Mouse (Mus musculus) heart, postnatal 14 days (tissue): ENCODE measurements around the gene Ms4a14. TPM values are rescaled to one million over a fixed set of nuclear protein-coding genes. Genes with fewer than 3 reads are reported as not detected.
"Not testable (repeated sequence)": the region's sequence is repeated elsewhere in the genome, so short reads cannot be mapped to it uniquely, and the experiment has no call there.

Experiments used
- DNase-seq, 2 experiments: peaks; one replicate each; pipeline ENCODE4 v3.0.0; 2021 to 2022
- intact Hi-C: fragments of 180-260 bp; cut with DNase I; formaldehyde crosslinking; loops from one replicate; pipeline ENCODE4 v1.15.1; 2025
- total RNA-seq, 2 experiments: library from RNA; stranded (reverse); gene quantifications; 2 replicates each; pipeline ENCODE4 v1.2.3; 2021

Ms4a14 gene
- total RNA-seq, 2 experiments from 2014 or later, result 0.10 TPM; not detected in 1

DNA sequence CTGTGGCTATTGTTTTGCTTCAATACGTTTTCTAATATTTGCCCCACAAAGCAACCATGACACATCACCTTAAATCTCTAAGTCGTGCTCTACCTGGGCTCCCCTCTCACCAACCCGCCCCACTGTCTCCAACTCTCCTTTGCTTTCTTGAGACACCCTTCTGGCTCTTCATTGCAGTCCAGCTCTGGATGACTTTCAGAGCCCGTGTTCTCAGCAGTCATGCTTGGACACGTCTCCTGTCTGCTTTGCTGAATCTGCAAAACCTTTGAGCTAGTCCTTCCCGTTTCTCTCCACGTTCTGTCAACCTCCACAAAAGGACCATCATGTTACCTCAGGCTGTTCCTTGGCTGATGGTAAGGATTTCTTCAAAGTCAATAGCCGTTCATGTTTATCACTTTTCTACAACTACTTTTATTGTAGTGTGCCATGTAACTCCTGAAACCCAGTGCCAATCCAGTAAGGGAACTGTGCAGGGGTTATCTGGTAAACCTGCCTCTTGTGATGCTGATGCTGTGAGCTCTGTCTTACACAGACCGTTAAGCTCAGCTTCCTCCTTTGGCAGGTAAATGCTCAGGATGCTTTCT, 49.6 kb downstream of the Ms4a14 start:
- intact Hi-C loops, result no loop called here

DNA sequence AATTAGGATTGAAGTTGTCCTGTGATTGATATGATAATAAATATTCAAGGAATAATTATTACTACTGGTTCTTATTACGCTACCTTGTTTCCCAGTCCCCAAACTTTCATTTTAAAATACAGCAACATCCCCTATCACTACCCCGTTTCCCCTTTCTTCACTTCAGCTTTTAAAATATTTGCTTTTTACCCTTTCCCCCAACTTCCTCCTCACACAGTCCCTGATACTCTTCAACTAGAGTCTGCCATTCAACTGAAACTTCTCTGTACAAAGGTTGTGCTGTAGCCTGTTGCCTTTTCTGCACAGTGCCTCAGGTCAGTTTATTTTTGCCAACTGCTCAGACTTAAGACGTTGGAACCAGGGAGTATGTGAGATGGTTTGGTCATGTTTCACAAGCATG, 50.7 kb downstream of the Ms4a14 start:
- intact Hi-C loops, result no loop called here
- no peak for DNase-seq

More for the DNA sequence above, 49.6 kb downstream of the Ms4a14 start:
- DNase-seq, result no peak

GRCm38 (mm10) chr19:11262932-11263331, 51.3 kb downstream of the Ms4a14 start:
- DNase-seq, intact Hi-C loops: not testable (repeated sequence)

- DNase-seq, result no peak
- intact Hi-C loops, result no loop called here
Observed at GRCm38 (mm10) chr19:11261522-11261921, 52.7 kb downstream of the Ms4a14 start.

Other genes with a start within 250 kb of the Ms4a14 start
- 1 to 10 TPM; 1.8 to 2.7 TPM for gene Ms4a8a, start 233.4 kb downstream of the Ms4a14 start, total RNA-seq
- not detected for gene 1700017D01Rik, start 183.6 kb downstream of the Ms4a14 start, total RNA-seq
- gene 1700025F22Rik, start 149.1 kb downstream of the Ms4a14 start, total RNA-seq, result not detected
- gene Ms4a13, start 117.7 kb downstream of the Ms4a14 start, total RNA-seq, result not detected
- not detected for gene Ms4a12, start 82.0 kb downstream of the Ms4a14 start, total RNA-seq
- gene Ms4a1, start 48.2 kb downstream of the Ms4a14 start, total RNA-seq, result under 1 TPM; 0.59 to 0.74 TPM
- gene Ms4a5, start 30.6 kb downstream of the Ms4a14 start, total RNA-seq, result not detected
- gene Ms4a7, start 21.7 kb upstream of the Ms4a14 start, total RNA-seq, result 1 to 10 TPM; 1.1 to 1.3 TPM
- 10 to 100 TPM in 1 of 2 experiments, 1 to 10 TPM in 1; 7.6 to 10.7 TPM for gene Ms4a4a, start 61.1 kb upstream of the Ms4a14 start, total RNA-seq
- under 1 TPM in 1 of 2 experiments, not detected in 1; 0.37 TPM for gene Ms4a4c, start 90.3 kb upstream of the Ms4a14 start, total RNA-seq
- 1 to 10 TPM in 1 of 2 experiments, under 1 TPM in 1; 0.41 to 1.2 TPM for gene Ms4a4b, start 129.1 kb upstream of the Ms4a14 start, total RNA-seq
- gene Ms4a6c, start 154.9 kb upstream of the Ms4a14 start, total RNA-seq, result 10 to 100 TPM in 1 of 2 experiments, 1 to 10 TPM in 1; 8.3 to 11.2 TPM
- gene Gm8369, start 171.5 kb upstream of the Ms4a14 start, total RNA-seq, result under 1 TPM in 1 of 2 experiments, not detected in 1; 0.22 TPM
- 1 to 10 TPM; 5.9 to 7.1 TPM for gene Ms4a6b, start 202.1 kb upstream of the Ms4a14 start, total RNA-seq
- gene Ms4a4d, start 222.3 kb upstream of the Ms4a14 start, total RNA-seq, result 1 to 10 TPM; 4.0 to 6.4 TPM